Comparison of ENCODE assay signal across 30 mouse cellular contexts in the genomic region with DNA sequence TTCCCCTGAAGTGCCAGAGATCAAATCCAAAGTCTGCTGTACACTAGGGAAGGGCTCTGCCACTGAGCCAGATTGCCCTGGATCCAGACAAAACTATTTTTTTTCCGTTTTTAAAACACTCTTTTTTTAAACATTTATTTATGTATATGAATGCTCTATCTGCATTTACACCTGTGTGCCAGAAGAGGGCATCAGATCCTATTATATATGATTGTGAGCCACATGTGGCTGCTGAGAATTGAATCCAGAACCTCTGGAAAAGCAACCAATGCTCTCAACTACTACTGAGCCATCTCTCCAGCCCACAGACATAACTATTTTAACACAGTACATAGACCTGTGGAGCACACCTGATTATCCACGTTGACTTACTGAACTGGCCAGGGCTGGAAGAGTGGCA. TPM values are rescaled to one million over a fixed set of nuclear protein-coding genes. Genes with fewer than 3 reads are reported as not detected.
A peak's percentile ranks its signal among the peaks of the same experiment; 100 is the strongest.
DNase-seq lines count a peak whose midpoint lies in the region; ATAC-seq and TF ChIP-seq lines count a peak whose summit lies in the region.
"Had no signal": no experiment of that assay in that cellular context is flagged by ENCODE, and none has a peak within 500 bp of the region (broad histone marks: within the 10 kb centered on the region; RNA-seq: fewer than 3 reads in every experiment).

No protein-coding gene starts in this region.

- H3K9me3 ChIP-seq in liver, embryonic 14.5 days (ENCODE audit: control insufficient read depth, low read length): no peaks in the 10 kb centered on the region
- no peaks in the 10 kb centered on the region for H3K9me3 ChIP-seq in liver, embryonic 11.5 days (ENCODE audit: control insufficient read depth, low read length)
- H3K9me3 ChIP-seq: embryonic facial prominence, embryonic 15.5 days; forebrain, embryonic 10.5 days; heart, embryonic 12.5 days; stomach, embryonic 15.5 days had no signal

- no peak overlapping the region for H3K27ac ChIP-seq in heart, adult 2 months
- no peak overlapping the region for H3K27ac ChIP-seq in liver, embryonic 14.5 days
- H3K27ac ChIP-seq in liver, embryonic 11.5 days (ENCODE audit: low read depth, low read length): no peak overlapping the region
- no peak overlapping the region for H3K27ac ChIP-seq in thymus, adult 2 months (ENCODE audit: control insufficient read depth, insufficient read depth, low read length)
- H3K27ac ChIP-seq: embryonic facial prominence, embryonic 15.5 days; forebrain, embryonic 10.5 days; stomach, embryonic 15.5 days had no signal

- no peak for DNase-seq in heart, adult 2 months
- DNase-seq in heart, adult 18-20 months: no peak
- DNase-seq in liver, embryonic 14.5 days (ENCODE audit: low read depth in 3 of 3, low spot score in 3 of 3): no peak
- no peak for DNase-seq in liver, embryonic 11.5 days (ENCODE audit: low spot score)
- DNase-seq in A20 (ENCODE audit: low read depth, low spot score): peak; percentile 36
- no peak for DNase-seq in Patski (ENCODE audit: low read depth, low spot score)
- no peak for DNase-seq in thymus, adult 2 months
- no peak for DNase-seq in Muller cell, postnatal 12 days (ENCODE audit: inconsistent ontology term)
- DNase-seq: adrenal gland, postnatal 25 days; kidney, postnatal 14 days; layer of hippocampus, adult 9-11 months; lung, adult 2 months; spleen, adult 18-20 months; thymus, postnatal 14 days had no signal

- POLR2A ChIA-PET in Patski (lab: Charles Lee): no interaction called here

- no peak for ATAC-seq in liver, embryonic 14.5 days (ENCODE audit: insufficient read depth)
- no peak for ATAC-seq in liver, embryonic 11.5 days (replicated peaks; ENCODE audit: low FRiP score)
- no peak for ATAC-seq in Patski
- ATAC-seq: activated CD4-positive, CD25-positive, alpha-beta regulatory T cell, adult 4 months; CD4-positive, CD25-positive, alpha-beta regulatory T cell, adult 4 months; intestine, embryonic 16.5 days; midbrain, embryonic 16.5 days had no signal

- peaks cover 2% of the 10 kb centered on the region; the same call in 1 of the 2 replicates for H3K36me3 ChIP-seq in heart, adult 2 months (ENCODE audit: control insufficient read depth, insufficient read depth, low read length)
- peaks cover 11% of the 10 kb centered on the region for H3K36me3 ChIP-seq in liver, embryonic 14.5 days (replicated peaks; ENCODE audit: control insufficient read depth, insufficient read depth, low read depth)
- H3K36me3 ChIP-seq in liver, embryonic 11.5 days (ENCODE audit: control insufficient read depth, insufficient read depth, low read length): peaks cover 30% of the 10 kb centered on the region; the same call in 1 of the 2 replicates
- 0 out of 2 replicates have a peak, but pooled peaks cover 11% of the 10 kb centered on the region for H3K36me3 ChIP-seq in thymus, adult 2 months (ENCODE audit: control insufficient read depth, insufficient read depth, low read length)

- no peak overlapping the region for H3K9ac ChIP-seq in heart, adult 2 months (ENCODE audit: low read depth, low read length)
- no peak overlapping the region for H3K9ac ChIP-seq in liver, embryonic 14.5 days (replicated peaks)
- H3K9ac ChIP-seq in liver, embryonic 11.5 days (ENCODE audit: low read depth, low read length): no peak overlapping the region
- H3K9ac ChIP-seq: embryonic facial prominence, embryonic 15.5 days; heart, embryonic 12.5 days; stomach, embryonic 15.5 days had no signal

- 57% methylated on average over 2 of the region's 2 CpGs for WGBS in heart, adult 2 months
- 62% methylated on average over 2 of the region's 2 CpGs for WGBS in liver, embryonic 14.5 days (ENCODE audit: insufficient replicate concordance)
- WGBS in liver, embryonic 11.5 days: 64% methylated on average over 2 of the region's 2 CpGs
- WGBS in thymus, adult 2 months: 78% methylated on average over 2 of the region's 2 CpGs

- no peaks in the 10 kb centered on the region for H3K79me2 ChIP-seq in heart, adult 2 months (replicated peaks; ENCODE audit: control insufficient read depth, insufficient read depth, low read length)

- no peak for TF ChIP-seq EP300 in heart, adult 2 months (IDR thresholded peaks at IDR 0.05; ENCODE audit: insufficient read depth, low read depth, low read length)
- no peak for TF ChIP-seq EP300 in liver, embryonic 14.5 days (IDR thresholded peaks at IDR 0.05; ENCODE audit: low read depth)

- CTCF ChIA-PET in Patski (lab: Charles Lee): no interaction called here

- TF ChIP-seq POLR2A in heart, adult 2 months (IDR thresholded peaks at IDR 0.05; ENCODE audit: insufficient read depth, low read depth, low read length): no peak
- no peak for TF ChIP-seq POLR2A in thymus, adult 2 months (IDR thresholded peaks at IDR 0.05; ENCODE audit: control insufficient read depth, extremely low read depth, insufficient read depth, low read length, poor library complexity)

- TF ChIP-seq CTCF in heart, adult 2 months (IDR thresholded peaks at IDR 0.05): peak; percentile 64
- TF ChIP-seq CTCF in liver, embryonic 14.5 days (IDR thresholded peaks at IDR 0.05; ENCODE audit: low read depth): peak; percentile 39
- TF ChIP-seq CTCF in Patski (IDR thresholded peaks at IDR 0.05): peak; percentile 65
- TF ChIP-seq CTCF in thymus, adult 2 months (IDR thresholded peaks at IDR 0.05; ENCODE audit: borderline replicate concordance, control insufficient read depth, extremely low read depth, insufficient read depth, low read length, poor library complexity): no peak

- H3K4me1 ChIP-seq in heart, adult 2 months (ENCODE audit: control insufficient read depth, insufficient read depth, low read length): no peaks in the 10 kb centered on the region
- H3K4me1 ChIP-seq in liver, embryonic 14.5 days (replicated peaks; ENCODE audit: control insufficient read depth in 2 of 2, insufficient read depth in 2 of 2, low read length in 1 of 2): no peaks in the 10 kb centered on the region
- H3K4me1 ChIP-seq in liver, embryonic 11.5 days (replicated peaks; ENCODE audit: control insufficient read depth, insufficient read depth, low read length): peaks cover 6% of the 10 kb centered on the region; the same call in 1 of the 2 replicates
- no peaks in the 10 kb centered on the region for H3K4me1 ChIP-seq in thymus, adult 2 months (replicated peaks; ENCODE audit: control insufficient read depth, insufficient read depth, low read length)
- H3K4me1 ChIP-seq: embryonic facial prominence, embryonic 15.5 days; forebrain, embryonic 10.5 days; stomach, embryonic 15.5 days had no signal

- intact Hi-C loops in heart, adult 2 months (cut with DNase I): no loop called here

- in situ Hi-C loops in Patski (cut with MboI; ENCODE audit: low pct_unique_long_range_greater_than_20kb): no loop called here

- H3K4me3 ChIP-seq in heart, adult 2 months: no peak overlapping the region
- H3K4me3 ChIP-seq in liver, embryonic 14.5 days (ENCODE audit: insufficient read depth in 1 of 2, low read depth in 2 of 2, low read length in 2 of 2): no peak overlapping the region
- no peak overlapping the region for H3K4me3 ChIP-seq in liver, embryonic 11.5 days (ENCODE audit: low read depth, low read length)
- H3K4me3 ChIP-seq in thymus, adult 2 months (ENCODE audit: control insufficient read depth, insufficient read depth, low read length): no peak overlapping the region
- H3K4me3 ChIP-seq: embryonic facial prominence, embryonic 15.5 days; forebrain, embryonic 10.5 days; heart, embryonic 12.5 days; stomach, embryonic 15.5 days had no signal

- H3K27me3 ChIP-seq in heart, adult 2 months (ENCODE audit: control insufficient read depth, insufficient read depth, low read length): no peaks in the 10 kb centered on the region
- H3K27me3 ChIP-seq in liver, embryonic 14.5 days (ENCODE audit: control insufficient read depth, insufficient read depth, low read length): no peaks in the 10 kb centered on the region
- no peaks in the 10 kb centered on the region for H3K27me3 ChIP-seq in liver, embryonic 11.5 days (replicated peaks; ENCODE audit: control insufficient read depth, insufficient read depth, low read length)
- no peaks in the 10 kb centered on the region for H3K27me3 ChIP-seq in Patski
- H3K27me3 ChIP-seq in thymus, adult 2 months (ENCODE audit: control insufficient read depth, insufficient read depth, low read length): no peaks in the 10 kb centered on the region
- H3K27me3 ChIP-seq: embryonic facial prominence, embryonic 15.5 days; heart, embryonic 12.5 days; stomach, embryonic 15.5 days had no signal

- H3K4me2 ChIP-seq in liver, embryonic 14.5 days (ENCODE audit: low read depth): no peak overlapping the region
- H3K4me2 ChIP-seq in liver, embryonic 11.5 days: no peak overlapping the region
- H3K4me2 ChIP-seq: embryonic facial prominence, embryonic 15.5 days; heart, embryonic 12.5 days; stomach, embryonic 15.5 days had no signal

RNA-seq across cellular contexts. Expression of a gene that starts 13.2 kb away (rescaled TPM):
- total RNA-seq in heart, adult 2 months (2021): 1 to 10 TPM; 6.2 to 6.4 TPM
- 4.6 and 8.4 TPM in 2 replicates for polyA plus RNA-seq in heart, adult 2 months (2012; rRNA removed)
- total RNA-seq in heart, adult 18-20 months (2021): 1 to 10 TPM; 6.6 to 8.3 TPM
- polyA plus RNA-seq in liver, embryonic 14.5 days (2012; rRNA removed): 6.8 and 9.6 TPM in 2 replicates
- polyA plus RNA-seq in liver, embryonic 14.5 days (2014; fragmentation: Nextera tagmentation; extraction: Ambion mirVana): 7.9 and 9.0 TPM in 2 replicates
- polyA plus RNA-seq in liver, embryonic 11.5 days (2014; fragmentation: Nextera tagmentation; extraction: Ambion mirVana): 30.6 and 32.7 TPM in 2 replicates
- polyA plus RNA-seq in Patski (2021): 22.9 TPM
- 6.4 and 6.7 TPM in 2 replicates for polyA plus RNA-seq in thymus, adult 2 months (2012; rRNA removed)

RNA-seq across cellular contexts. Expression of a gene that starts 13.3 kb away (rescaled TPM):
- 10 to 100 TPM; 19.4 to 20.0 TPM for total RNA-seq in heart, adult 2 months (2021)
- polyA plus RNA-seq in heart, adult 2 months (2012; rRNA removed): 25.0 and 25.9 TPM in 2 replicates
- total RNA-seq in heart, adult 18-20 months (2021): 10 to 100 TPM; 22.9 to 70.7 TPM
- 4.0 and 4.7 TPM in 2 replicates for polyA plus RNA-seq in liver, embryonic 14.5 days (2012; rRNA removed)
- 6.6 and 7.0 TPM in 2 replicates for polyA plus RNA-seq in liver, embryonic 14.5 days (2014; fragmentation: Nextera tagmentation; extraction: Ambion mirVana)
- 17.0 and 20.4 TPM in 2 replicates for polyA plus RNA-seq in liver, embryonic 11.5 days (2014; fragmentation: Nextera tagmentation; extraction: Ambion mirVana)
- polyA plus RNA-seq in Patski (2021): 29.4 TPM
- polyA plus RNA-seq in thymus, adult 2 months (2012; rRNA removed): 25.3 and 38.3 TPM in 2 replicates

RNA-seq across cellular contexts. Expression of a gene that starts 47.2 kb away (rescaled TPM):
- total RNA-seq in heart, adult 2 months (2021): under 1 TPM; 0.34 to 0.48 TPM
- polyA plus RNA-seq in heart, adult 2 months (2012; rRNA removed): 1.2 and 3.5 TPM in 2 replicates
- under 1 TPM in 1 of 2 experiments, not detected in 1; 0.44 TPM for total RNA-seq in heart, adult 18-20 months (2021)
- 0.60 and 0.61 TPM in 2 replicates for polyA plus RNA-seq in liver, embryonic 14.5 days (2012; rRNA removed)
- polyA plus RNA-seq in liver, embryonic 14.5 days (2014; fragmentation: Nextera tagmentation; extraction: Ambion mirVana): 1.1 and 1.2 TPM in 2 replicates
- 1.7 and 2.2 TPM in 2 replicates for polyA plus RNA-seq in liver, embryonic 11.5 days (2014; fragmentation: Nextera tagmentation; extraction: Ambion mirVana)
- 34.8 TPM for polyA plus RNA-seq in Patski (2021)
- 8.3 and 12.4 TPM in 2 replicates for polyA plus RNA-seq in thymus, adult 2 months (2012; rRNA removed)
- total RNA-seq: common myeloid progenitor, adult 5-6 weeks; megakaryocyte, adult 5-6 weeks had no signal

RNA-seq across cellular contexts. Expression of a gene that starts 51.1 kb away (rescaled TPM):
- not detected for total RNA-seq in heart, adult 2 months (2021)
- polyA plus RNA-seq in heart, adult 2 months (2012; rRNA removed): not detected in 2 replicates
- not detected for total RNA-seq in heart, adult 18-20 months (2021)
- not detected in 2 replicates for polyA plus RNA-seq in liver, embryonic 14.5 days (2012; rRNA removed)
- not detected in 2 replicates for polyA plus RNA-seq in liver, embryonic 14.5 days (2014; fragmentation: Nextera tagmentation; extraction: Ambion mirVana)
- polyA plus RNA-seq in liver, embryonic 11.5 days (2014; fragmentation: Nextera tagmentation; extraction: Ambion mirVana): not detected in 2 replicates
- polyA plus RNA-seq in Patski (2021): not detected
- not detected in 2 replicates for polyA plus RNA-seq in thymus, adult 2 months (2012; rRNA removed)
- total RNA-seq: adrenal gland, postnatal 25 days; common myeloid progenitor, adult 5-6 weeks; gastrocnemius, postnatal 36 days; left cerebral cortex, postnatal 10 days; megakaryocyte, adult 5-6 weeks had no signal
- polyA plus RNA-seq: activated CD4-positive, CD25-positive, alpha-beta regulatory T cell, adult 4 months; CD4-positive, CD25-positive, alpha-beta regulatory T cell, adult 4 months; cerebellum, adult 2 months; embryonic facial prominence, embryonic 15.5 days; forebrain, embryonic 10.5 days; frontal cortex, adult 2 months; heart, embryonic 12.5 days; hindbrain, embryonic 11.5 days; limb, embryonic 14.5 days; lung, adult 2 months; stomach, embryonic 15.5 days had no signal
